Mouse (Mus musculus) bone marrow macrophage, adult 2 months (primary cell): ENCODE measurements around the gene Smim13.

Source experiments
- CTCF ChIP-seq: IDR thresholded peaks from 2 replicates; pipeline ENCODE4 v1.5.1; 2012; ENCODE audit warnings: low read depth, mild to moderate bottlenecking, low read length, moderate library complexity
- POLR2A ChIP-seq: IDR thresholded peaks from 2 replicates; pipeline ENCODE4 v1.6.1; 2012; ENCODE audit warnings: mild to moderate bottlenecking, low read depth, low read length, borderline replicate concordance

GRCm38 (mm10) chr13:41203289-41203688, 46.4 kb upstream of the Smim13 start:
- TF ChIP-seq CTCF (no peak), POLR2A (no peak)
